Mouse (Mus musculus): ENCODE results near the gene Grik4.

DNA sequence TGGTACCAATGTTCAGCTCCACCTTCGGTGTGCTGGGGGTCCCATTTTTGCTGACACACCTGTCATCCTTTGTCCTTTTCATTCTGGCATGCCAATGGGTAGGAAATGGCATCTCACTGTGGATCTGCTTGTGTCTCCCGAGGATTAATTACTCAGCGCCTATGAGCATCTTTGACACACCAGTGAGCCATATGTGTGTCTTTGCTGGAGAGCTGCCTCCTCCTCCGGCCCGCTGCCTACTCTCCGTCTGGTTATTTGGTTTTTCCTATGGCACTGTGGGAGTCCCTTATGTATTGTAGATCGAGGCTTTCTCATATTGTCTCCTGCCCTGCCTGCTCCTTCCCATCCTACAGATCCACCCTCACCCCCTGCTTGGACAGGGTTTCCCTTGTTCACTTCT is 26.4 kb downstream of the Grik4 start:
- TF ChIP-seq FLI1 (IDR thresholded peaks at IDR 0.05; ENCODE audit: low read length), result no peak
- no peak for TF ChIP-seq GATA1 (IDR thresholded peaks at IDR 0.05; ENCODE audit: borderline replicate concordance, low read length)
